Comparison of ENCODE assay signal across 25 mouse cellular contexts in the genomic region with DNA sequence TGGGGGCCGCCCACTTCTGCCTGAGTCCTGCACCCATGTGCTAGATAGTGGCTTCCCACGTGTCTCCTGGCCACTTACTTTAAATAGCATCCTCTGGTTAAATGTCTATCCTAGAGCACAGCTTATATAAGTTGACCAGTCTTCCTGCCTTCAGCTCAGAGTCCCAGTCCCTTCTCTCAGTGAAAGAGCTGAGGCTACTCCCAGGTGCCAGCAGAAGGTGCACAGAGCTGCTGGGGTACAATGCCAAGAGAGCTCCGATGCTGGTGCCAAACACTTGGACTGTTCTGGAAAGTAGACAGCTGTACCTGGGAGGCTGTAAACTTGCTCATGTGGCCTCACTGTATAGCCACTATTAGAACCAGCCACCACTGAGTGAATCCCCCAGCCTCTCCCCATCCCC. TPM values are rescaled to one million over a fixed set of nuclear protein-coding genes. Genes with fewer than 3 reads are reported as not detected.
DNase-seq lines count a peak whose midpoint lies in the region; ATAC-seq and TF ChIP-seq lines count a peak whose summit lies in the region.
"Had no signal": no experiment of that assay in that cellular context is flagged by ENCODE, and none has a peak within 500 bp of the region (broad histone marks: within the 10 kb centered on the region; RNA-seq: fewer than 3 reads in every experiment).

No protein-coding gene starts in this region.

- TF ChIP-seq POLR2A in heart, adult 2 months (IDR thresholded peaks at IDR 0.05; ENCODE audit: insufficient read depth, low read depth, low read length): no peak

- no peak overlapping the region for H3K27ac ChIP-seq in heart, embryonic 11.5 days (ENCODE audit: low read depth, low read length)
- no peak overlapping the region for H3K27ac ChIP-seq in heart, adult 2 months
- H3K27ac ChIP-seq in liver, embryonic 13.5 days: no peak overlapping the region
- H3K27ac ChIP-seq in liver, embryonic 12.5 days: no peak overlapping the region
- H3K27ac ChIP-seq in forebrain, postnatal 0 days (ENCODE audit: low read depth, low read length): no peak overlapping the region
- H3K27ac ChIP-seq: embryonic facial prominence, embryonic 15.5 days; forebrain, embryonic 10.5 days; hindbrain, embryonic 10.5 days had no signal

- no peaks in the 10 kb centered on the region for H3K79me2 ChIP-seq in heart, adult 2 months (replicated peaks; ENCODE audit: control insufficient read depth, insufficient read depth, low read length)

- H3K9ac ChIP-seq in heart, embryonic 11.5 days (ENCODE audit: low read depth, low read length): 0 out of 2 replicates have a peak overlapping the region, but pooled peaks have one; percentile 16
- no peak overlapping the region for H3K9ac ChIP-seq in heart, adult 2 months (ENCODE audit: low read depth, low read length)
- no peak overlapping the region for H3K9ac ChIP-seq in liver, embryonic 13.5 days
- H3K9ac ChIP-seq in liver, embryonic 12.5 days: no peak overlapping the region
- no peak overlapping the region for H3K9ac ChIP-seq in forebrain, postnatal 0 days
- H3K9ac ChIP-seq: embryonic facial prominence, embryonic 15.5 days; heart, embryonic 12.5 days had no signal

- no peak overlapping the region for H3K4me3 ChIP-seq in heart, embryonic 11.5 days (ENCODE audit: low read depth, low read length)
- no peak overlapping the region for H3K4me3 ChIP-seq in heart, adult 2 months
- no peak overlapping the region for H3K4me3 ChIP-seq in liver, embryonic 13.5 days (replicated peaks)
- H3K4me3 ChIP-seq in liver, embryonic 12.5 days: no peak overlapping the region
- no peak overlapping the region for H3K4me3 ChIP-seq in forebrain, postnatal 0 days (ENCODE audit: low read depth, low read length)
- H3K4me3 ChIP-seq: embryonic facial prominence, embryonic 15.5 days; erythroblast, embryonic 14.5 days; forebrain, embryonic 10.5 days; heart, embryonic 12.5 days; hindbrain, embryonic 10.5 days had no signal

- no peak overlapping the region for H3K4me2 ChIP-seq in heart, embryonic 11.5 days
- H3K4me2 ChIP-seq in liver, embryonic 13.5 days: no peak overlapping the region
- H3K4me2 ChIP-seq in liver, embryonic 12.5 days: no peak overlapping the region
- H3K4me2 ChIP-seq in forebrain, postnatal 0 days (ENCODE audit: low read depth): no peak overlapping the region
- H3K4me2 ChIP-seq: embryonic facial prominence, embryonic 15.5 days; heart, embryonic 12.5 days had no signal

- TF ChIP-seq CTCF in heart, adult 2 months (IDR thresholded peaks at IDR 0.05): no peak
- TF ChIP-seq CTCF in forebrain, postnatal 0 days (IDR thresholded peaks at IDR 0.05; ENCODE audit: low read depth): no peak

- intact Hi-C loops in heart, adult 2 months (cut with DNase I): loop anchor here (10.0 kb wide), 1 partner anchor 683 kb away; no protein-coding TSS in a partner anchor

- H3K9me3 ChIP-seq in heart, embryonic 11.5 days (replicated peaks; ENCODE audit: control insufficient read depth, low read length): no peaks in the 10 kb centered on the region
- no peaks in the 10 kb centered on the region for H3K9me3 ChIP-seq in liver, embryonic 13.5 days (replicated peaks)
- no peaks in the 10 kb centered on the region for H3K9me3 ChIP-seq in liver, embryonic 12.5 days (replicated peaks)
- no peaks in the 10 kb centered on the region for H3K9me3 ChIP-seq in forebrain, postnatal 0 days (ENCODE audit: low read length)
- H3K9me3 ChIP-seq: embryonic facial prominence, embryonic 15.5 days; forebrain, embryonic 10.5 days; G1E; hindbrain, embryonic 10.5 days had no signal

- no peaks in the 10 kb centered on the region; the same call in 1 of the 2 replicates for H3K4me1 ChIP-seq in heart, embryonic 11.5 days (ENCODE audit: control insufficient read depth, insufficient read depth, low read length)
- no peaks in the 10 kb centered on the region for H3K4me1 ChIP-seq in heart, adult 2 months (ENCODE audit: control insufficient read depth, insufficient read depth, low read length)
- no peaks in the 10 kb centered on the region for H3K4me1 ChIP-seq in liver, embryonic 13.5 days (replicated peaks)
- H3K4me1 ChIP-seq in liver, embryonic 12.5 days: no peaks in the 10 kb centered on the region
- H3K4me1 ChIP-seq in forebrain, postnatal 0 days (ENCODE audit: insufficient read depth): no peaks in the 10 kb centered on the region
- H3K4me1 ChIP-seq: embryonic facial prominence, embryonic 15.5 days; forebrain, embryonic 10.5 days; heart, embryonic 12.5 days; hindbrain, embryonic 10.5 days had no signal

- no peaks in the 10 kb centered on the region for H3K36me3 ChIP-seq in heart, embryonic 11.5 days (ENCODE audit: control insufficient read depth, insufficient read depth, low read length)
- no peaks in the 10 kb centered on the region for H3K36me3 ChIP-seq in heart, adult 2 months (ENCODE audit: control insufficient read depth, insufficient read depth, low read length)
- H3K36me3 ChIP-seq in liver, embryonic 13.5 days: no peaks in the 10 kb centered on the region
- H3K36me3 ChIP-seq in liver, embryonic 12.5 days: no peaks in the 10 kb centered on the region
- H3K36me3 ChIP-seq in forebrain, postnatal 0 days (ENCODE audit: insufficient read depth): no peaks in the 10 kb centered on the region
- H3K36me3 ChIP-seq: embryonic facial prominence, embryonic 15.5 days; forebrain, embryonic 10.5 days; G1E; heart, embryonic 12.5 days; hindbrain, embryonic 10.5 days had no signal

- no peaks in the 10 kb centered on the region for H3K27me3 ChIP-seq in heart, embryonic 11.5 days (ENCODE audit: control insufficient read depth, insufficient read depth, low read length)
- no peaks in the 10 kb centered on the region for H3K27me3 ChIP-seq in heart, adult 2 months (ENCODE audit: control insufficient read depth, insufficient read depth, low read length)
- H3K27me3 ChIP-seq in liver, embryonic 13.5 days: no peaks in the 10 kb centered on the region
- no peaks in the 10 kb centered on the region; the same call in 1 of the 2 replicates for H3K27me3 ChIP-seq in liver, embryonic 12.5 days (replicated peaks)
- no peaks in the 10 kb centered on the region for H3K27me3 ChIP-seq in forebrain, postnatal 0 days (ENCODE audit: insufficient read depth, low read length)
- H3K27me3 ChIP-seq: embryonic facial prominence, embryonic 15.5 days had no signal

- ATAC-seq in heart, embryonic 11.5 days (replicated peaks; ENCODE audit: insufficient number of reproducible peaks, low FRiP score, low TSS enrichment): no peak
- ATAC-seq in liver, embryonic 13.5 days (ENCODE audit: low read depth): 0 out of 2 replicates have a peak, but pooled peaks have one; percentile 11
- no peak for ATAC-seq in liver, embryonic 12.5 days
- ATAC-seq in forebrain, postnatal 0 days: no peak
- ATAC-seq: CD4-positive, CD25-positive, alpha-beta regulatory T cell, adult 4 months; forebrain, embryonic 14.5 days had no signal

- DNase-seq in heart, adult 2 months: no peak
- peak; percentile 54 for DNase-seq in kidney, adult 9 months
- DNase-seq in kidney, postnatal 14 days: no peak
- DNase-seq in liver, embryonic 13.5 days: no peak
- DNase-seq in forebrain, postnatal 0 days: no peak
- DNase-seq: adrenal gland, adult 8-10 months; adrenal gland, postnatal 36 days; B cell, adult 2 months; cerebellum, adult 2 months; cerebellum, postnatal 14 days; embryo, embryonic 11 days; heart, adult 18-20 months had no signal

- 65% methylated on average over 3 of the region's 3 CpGs for WGBS in heart, embryonic 11.5 days (ENCODE audit: insufficient replicate concordance)
- 58% methylated on average over 3 of the region's 3 CpGs for WGBS in heart, adult 2 months
- WGBS in liver, embryonic 13.5 days (ENCODE audit: insufficient replicate concordance): 66% methylated on average over 3 of the region's 3 CpGs
- 60% methylated on average over 3 of the region's 3 CpGs for WGBS in liver, embryonic 12.5 days (ENCODE audit: insufficient replicate concordance)
- WGBS in forebrain, postnatal 0 days: 86% methylated on average over 3 of the region's 3 CpGs

- no peak for TF ChIP-seq EP300 in heart, adult 2 months (IDR thresholded peaks at IDR 0.05; ENCODE audit: insufficient read depth, low read depth, low read length)

RNA-seq across cellular contexts. Expression of a gene that starts 7.3 kb away (rescaled TPM):
- 10.7 and 12.3 TPM in 2 replicates for polyA plus RNA-seq in heart, embryonic 11.5 days (2014; fragmentation: Nextera tagmentation; extraction: Ambion mirVana)
- 10 to 100 TPM; 11.6 to 15.7 TPM for total RNA-seq in heart, adult 2 months (2021)
- 6.4 and 11.3 TPM in 2 replicates for polyA plus RNA-seq in heart, adult 2 months (2012; rRNA removed)
- polyA plus RNA-seq in liver, embryonic 13.5 days (2015; fragmentation: Nextera tagmentation; extraction: Ambion mirVana): 8.9 and 12.3 TPM in 2 replicates
- 12.2 and 12.4 TPM in 2 replicates for polyA plus RNA-seq in liver, embryonic 12.5 days (2016; fragmentation: Nextera tagmentation; extraction: Ambion mirVana)
- total RNA-seq in forebrain, postnatal 0 days (2014; rRNA removed): 45.2 and 68.9 TPM in 2 replicates
- 27.1 and 30.7 TPM in 2 replicates for polyA plus RNA-seq in forebrain, postnatal 0 days (2015; fragmentation: Nextera tagmentation; extraction: Ambion mirVana)

RNA-seq across cellular contexts. Expression of a gene that starts 22.4 kb away (rescaled TPM):
- polyA plus RNA-seq in heart, embryonic 11.5 days (2014; fragmentation: Nextera tagmentation; extraction: Ambion mirVana): 0.58 and 0.86 TPM in 2 replicates
- total RNA-seq in heart, adult 2 months (2021): not detected
- not detected in 2 replicates for polyA plus RNA-seq in heart, adult 2 months (2012; rRNA removed)
- polyA plus RNA-seq in liver, embryonic 13.5 days (2015; fragmentation: Nextera tagmentation; extraction: Ambion mirVana): not detected in 2 replicates
- not detected in 2 replicates for polyA plus RNA-seq in liver, embryonic 12.5 days (2016; fragmentation: Nextera tagmentation; extraction: Ambion mirVana)
- 14.2 and 22.0 TPM in 2 replicates for total RNA-seq in forebrain, postnatal 0 days (2014; rRNA removed)
- polyA plus RNA-seq in forebrain, postnatal 0 days (2015; fragmentation: Nextera tagmentation; extraction: Ambion mirVana): 10.3 and 13.0 TPM in 2 replicates
- total RNA-seq: adrenal gland, adult 8-10 months; adrenal gland, postnatal 36 days; G1E; gastrocnemius, adult 8-10 months; gastrocnemius, postnatal 4 days; heart, adult 18-20 months; heart, postnatal 25 days had no signal
- polyA plus RNA-seq: CD4-positive, CD25-positive, alpha-beta regulatory T cell, adult 4 months; erythroblast, embryonic 14.5 days; G1E had no signal

RNA-seq across cellular contexts. Expression of a gene that starts 38.2 kb away (rescaled TPM):
- 79.6 and 84.8 TPM in 2 replicates for polyA plus RNA-seq in heart, embryonic 11.5 days (2014; fragmentation: Nextera tagmentation; extraction: Ambion mirVana)
- total RNA-seq in heart, adult 2 months (2021): 10 to 100 TPM; 70.5 to 76.5 TPM
- polyA plus RNA-seq in heart, adult 2 months (2012; rRNA removed): 21.2 and 35.9 TPM in 2 replicates
- polyA plus RNA-seq in liver, embryonic 13.5 days (2015; fragmentation: Nextera tagmentation; extraction: Ambion mirVana): 64.2 and 70.9 TPM in 2 replicates
- polyA plus RNA-seq in liver, embryonic 12.5 days (2016; fragmentation: Nextera tagmentation; extraction: Ambion mirVana): 69.3 and 70.5 TPM in 2 replicates
- 20.8 and 27.8 TPM in 2 replicates for total RNA-seq in forebrain, postnatal 0 days (2014; rRNA removed)
- polyA plus RNA-seq in forebrain, postnatal 0 days (2015; fragmentation: Nextera tagmentation; extraction: Ambion mirVana): 53.5 and 55.7 TPM in 2 replicates
